Comparison of ENCODE assay signal across 33 mouse cellular contexts in the genomic region with DNA sequence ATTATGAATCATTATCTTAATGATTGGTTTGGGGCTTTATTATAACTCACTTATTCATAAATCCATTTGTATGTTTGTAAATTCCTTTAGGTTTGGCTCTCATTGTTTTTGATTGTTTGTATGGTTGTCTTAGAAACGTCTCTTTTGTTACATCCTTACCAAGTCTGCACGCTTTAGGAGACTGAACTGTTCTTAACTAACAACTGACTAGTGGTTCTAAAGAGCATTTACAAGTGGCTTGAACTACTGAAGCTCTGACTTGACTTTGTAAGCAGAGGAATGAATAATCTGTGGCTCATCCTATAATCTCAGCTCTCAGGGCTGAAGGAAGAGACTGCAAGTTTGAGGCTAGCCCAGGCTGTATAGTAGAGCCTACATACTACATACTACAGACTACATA.
"Had no signal": no experiment of that assay in that cellular context is flagged by ENCODE, and none has a peak within 500 bp of the region (broad histone marks: within the 10 kb centered on the region; RNA-seq: fewer than 3 reads in every experiment).

No protein-coding gene starts in this region.

- H3K4me2 ChIP-seq: limb, embryonic 12.5 days; limb, embryonic 13.5 days; limb, embryonic 15.5 days; liver, embryonic 11.5 days; liver, embryonic 12.5 days; liver, embryonic 13.5 days; liver, embryonic 15.5 days; lung, embryonic 14.5 days; lung, embryonic 15.5 days; midbrain, embryonic 11.5 days; midbrain, embryonic 12.5 days; midbrain, embryonic 13.5 days; midbrain, embryonic 15.5 days; neural tube, embryonic 12.5 days; neural tube, embryonic 13.5 days had no signal

- H3K4me3 ChIP-seq: limb, embryonic 10.5 days; limb, embryonic 12.5 days; limb, embryonic 13.5 days; limb, embryonic 15.5 days; liver, embryonic 12.5 days; liver, embryonic 13.5 days; liver, embryonic 15.5 days; lung, embryonic 15.5 days; megakaryocyte, embryonic 14.5 days; midbrain, embryonic 10.5 days; midbrain, embryonic 12.5 days; midbrain, embryonic 13.5 days; midbrain, embryonic 15.5 days; myocyte; neural tube, embryonic 12.5 days; neural tube, embryonic 13.5 days had no signal

- H3K9me3 ChIP-seq: limb, embryonic 10.5 days; limb, embryonic 12.5 days; limb, embryonic 13.5 days; limb, embryonic 15.5 days; liver, embryonic 12.5 days; liver, embryonic 13.5 days; liver, embryonic 15.5 days; lung, embryonic 15.5 days; megakaryocyte, embryonic 14.5 days; midbrain, embryonic 10.5 days; midbrain, embryonic 12.5 days; midbrain, embryonic 13.5 days; midbrain, embryonic 15.5 days; neural tube, embryonic 12.5 days; neural tube, embryonic 13.5 days had no signal

- H3K27ac ChIP-seq: limb, embryonic 10.5 days; limb, embryonic 12.5 days; limb, embryonic 13.5 days; limb, embryonic 15.5 days; liver, embryonic 12.5 days; liver, embryonic 13.5 days; liver, embryonic 14.5 days; liver, embryonic 15.5 days; lung, embryonic 15.5 days; macrophage; midbrain, embryonic 10.5 days; midbrain, embryonic 12.5 days; midbrain, embryonic 13.5 days; midbrain, embryonic 15.5 days; neural tube, embryonic 12.5 days; neural tube, embryonic 13.5 days had no signal

- DNase-seq: left cerebral cortex, postnatal 4 days; liver; liver, embryonic 13.5 days; liver, postnatal 0 days; lung, adult 18-20 months; lung, adult 2 months; lung, embryonic 14.5 days; lung, postnatal 10 days; lung, postnatal 14 days; lung, postnatal 36 days; lung, postnatal 4 days; midbrain, embryonic 14.5 days had no signal

- H3K9ac ChIP-seq: limb, embryonic 12.5 days; limb, embryonic 13.5 days; limb, embryonic 15.5 days; liver, embryonic 12.5 days; liver, embryonic 13.5 days; liver, embryonic 14.5 days; liver, embryonic 15.5 days; liver, postnatal 0 days; lung, embryonic 14.5 days; lung, embryonic 15.5 days; midbrain, embryonic 12.5 days; midbrain, embryonic 13.5 days; midbrain, embryonic 15.5 days; neural tube, embryonic 12.5 days; neural tube, embryonic 13.5 days had no signal

- H3K27me3 ChIP-seq: limb, embryonic 12.5 days; limb, embryonic 13.5 days; limb, embryonic 15.5 days; liver, embryonic 12.5 days; liver, embryonic 13.5 days; liver, embryonic 15.5 days; lung, embryonic 15.5 days; megakaryocyte, embryonic 14.5 days; midbrain, embryonic 12.5 days; midbrain, embryonic 13.5 days; midbrain, embryonic 15.5 days; neural tube, embryonic 12.5 days; neural tube, embryonic 13.5 days had no signal

- ATAC-seq: liver, embryonic 12.5 days; liver, postnatal 0 days; lung, postnatal 0 days; midbrain, embryonic 13.5 days; midbrain, embryonic 15.5 days; midbrain, embryonic 16.5 days had no signal
